Mouse (Mus musculus): Measurements from ENCODE around the gene Tmem200a. TPM values are rescaled to one million over a fixed set of nuclear protein-coding genes. Genes with fewer than 3 reads are reported as not detected.

Tmem200a gene
- polyA plus RNA-seq, 1 experiment = 1.6 TPM

GRCm38 (mm10) chr10:25868739-25869138, 210.1 kb downstream of the Tmem200a start:
- H3ac ChIP-seq (ENCODE audit: control insufficient read depth, insufficient read length, low read depth) = no peak overlapping the region
- no peak for TF ChIP-seq MYOG (IDR thresholded peaks at IDR 0.05; ENCODE audit: control insufficient read depth, extremely low read depth, insufficient read length)
- TF ChIP-seq USF1 (IDR thresholded peaks at IDR 0.05; ENCODE audit: low read depth) = no peak
- TF ChIP-seq MAX (IDR thresholded peaks at IDR 0.05) = no peak
- TF ChIP-seq CEBPB (IDR thresholded peaks at IDR 0.05; ENCODE audit: low read depth) = no peak
- TF ChIP-seq CTCF (IDR thresholded peaks at IDR 0.05; ENCODE audit: control insufficient read depth, insufficient read depth, insufficient read length) = no peak
- TF ChIP-seq MYOD1 (IDR thresholded peaks at IDR 0.05; ENCODE audit: control insufficient read depth, insufficient read length, low read depth) = no peak
- no peak for TF ChIP-seq FOSL1 (IDR thresholded peaks at IDR 0.05; ENCODE audit: insufficient read depth, low read length, poor library complexity, severe bottlenecking)
- no peaks in the 10 kb centered on the region for H3K79me3 ChIP-seq (ENCODE audit: low read depth)
- H3K36me3 ChIP-seq (ENCODE audit: control insufficient read depth, insufficient read depth) = no peaks in the 10 kb centered on the region
- no peaks in the 10 kb centered on the region for H3K79me2 ChIP-seq (ENCODE audit: control insufficient read depth, insufficient read depth)
- no peak overlapping the region for H3K4me3 ChIP-seq (ENCODE audit: insufficient read depth, poor library complexity, severe bottlenecking)
- no peaks in the 10 kb centered on the region for H3K27me3 ChIP-seq (ENCODE audit: control insufficient read depth, insufficient read depth, insufficient read length)

Other genes with a start within 250 kb of the Tmem200a start
- 0.15 TPM for gene Gm9767, start 797 bp downstream of the Tmem200a start, polyA plus RNA-seq (2012; fragmentation: generic; extraction: Trizol)
- gene Samd3, start 150.7 kb upstream of the Tmem200a start, polyA plus RNA-seq (2012; fragmentation: generic; extraction: Trizol) = not detected

Measured in C2C12 (cell line).